Mouse (Mus musculus) erythroid progenitor cell, adult 5-6 weeks (primary cell): ENCODE data around the gene Crygd. TPM values are rescaled to one million over a fixed set of nuclear protein-coding genes. Genes with fewer than 3 reads are reported as not detected.
"Not testable (repeated sequence)": the region's sequence is repeated elsewhere in the genome, so short reads cannot be mapped to it uniquely, and the experiment has no call there.

Source experiments
- ATAC-seq: replicated peaks from 2 replicates; pipeline ENCODE4 v1.8.0; 2016; ENCODE audit warnings: moderate number of reproducible peaks, mild to moderate bottlenecking, moderate TSS enrichment, inconsistent platforms; ENCODE audit not compliant: poor library complexity, low FRiP score, severe bottlenecking
- total RNA-seq, 2 experiments: library from RNA; stranded (forward) in 1 of 2; stranded (reverse) in 1 of 2; fragments of 150-400 nt in 1 of 2; fragments of 186-747, 209-891 nt in 1 of 2; gene quantifications; 2 replicates each; pipeline versions ENCODE4 v1.2.3 to v1.2.4; 2015 to 2017; ENCODE audit warnings: low replicate concordance in 2 of 2

The Crygd gene
- total RNA-seq (2015; ENCODE audit: low replicate concordance), result not detected in 2 replicates
- total RNA-seq (2017; ENCODE audit: low replicate concordance), result not detected in 2 replicates

GRCm38 (mm10) chr1:65063352-65063751 lies at the start of gene Crygd:
Gene Crygd, minus strand, starts transcription at chr1:65063452.
- no peak for ATAC-seq

GRCm38 (mm10) chr1:65112807-65113196 lies 49.5 kb upstream of the Crygd start:
- no peak for ATAC-seq

GRCm38 (mm10) chr1:65112031-65112806 lies 49.0 kb upstream of the Crygd start:
- no peak for ATAC-seq

GRCm38 (mm10) chr1:65109756-65110435 lies 46.6 kb upstream of the Crygd start:
- no peak for ATAC-seq

- ATAC-seq, result no peak
These were observed 45.9 kb upstream of the Crygd start for GRCm38 (mm10) chr1:65109196-65109595.

- no peak for ATAC-seq
These were observed 44.5 kb upstream of the Crygd start for GRCm38 (mm10) chr1:65107654-65108279.

GRCm38 (mm10) chr1:65103273-65103672 lies 40.0 kb upstream of the Crygd start, which contains the start of gene Cryga:
Gene Cryga, minus strand, starts transcription at chr1:65103373.
- ATAC-seq, result no peak

- ATAC-seq, result no peak
These were observed 33.7 kb upstream of the Crygd start for GRCm38 (mm10) chr1:65096953-65097352.

- ATAC-seq, result no peak
These were observed 28.3 kb upstream of the Crygd start for GRCm38 (mm10) chr1:65091566-65091965.

- ATAC-seq, result no peak
These were observed 27.1 kb upstream of the Crygd start for GRCm38 (mm10) chr1:65090370-65090769.

- ATAC-seq, result no peak
These were observed 25.5 kb upstream of the Crygd start for GRCm38 (mm10) chr1:65088567-65089356.

GRCm38 (mm10) chr1:65082188-65082587 lies 18.9 kb upstream of the Crygd start, which contains the start of gene Crygb:
Gene Crygb, minus strand, starts transcription at chr1:65082288.
- ATAC-seq, result no peak

- ATAC-seq, result no peak
These were observed 12.4 kb upstream of the Crygd start for GRCm38 (mm10) chr1:65075607-65076006.

- no peak for ATAC-seq
These were observed 10.3 kb upstream of the Crygd start, which contains the start of gene Crygc for GRCm38 (mm10) chr1:65073589-65073988. Gene Crygc, minus strand, starts transcription at chr1:65073689.

- ATAC-seq, result no peak
These were observed 4.6 kb upstream of the Crygd start for GRCm38 (mm10) chr1:65067842-65068241.

- ATAC-seq, result no peak
These were observed 949 bp upstream of the Crygd start for GRCm38 (mm10) chr1:65064201-65064600.

- ATAC-seq, result no peak
These were observed 11.1 kb downstream of the Crygd start for GRCm38 (mm10) chr1:65052140-65052539.

- ATAC-seq, result no peak
These were observed 11.6 kb downstream of the Crygd start for GRCm38 (mm10) chr1:65051696-65052095.

GRCm38 (mm10) chr1:65050952-65051351 lies 12.3 kb downstream of the Crygd start, which contains the start of gene Cryge:
Gene Cryge, minus strand, starts transcription at chr1:65051149.
- ATAC-seq, result not testable (repeated sequence)

- ATAC-seq, result no peak
These were observed 14.5 kb downstream of the Crygd start for GRCm38 (mm10) chr1:65048781-65049180.
